Mouse (Mus musculus): Measurements from ENCODE around the gene Fut2. TPM values are rescaled to one million over a fixed set of nuclear protein-coding genes. Genes with fewer than 3 reads are reported as not detected.

Fut2 gene
- polyA plus RNA-seq, 1 experiment from 2014 or later = 0.52 TPM

- no peak for DNase-seq (ENCODE audit: low spot score)
Observed at GRCm38 (mm10) chr7:45609511-45609910, 56.7 kb downstream of the Fut2 start.

GRCm38 (mm10) chr7:45605704-45606289 lies 60.4 kb downstream of the Fut2 start:
- DNase-seq (ENCODE audit: low spot score) = no peak

GRCm38 (mm10) chr7:45598960-45599879 lies 67.0 kb downstream of the Fut2 start:
- DNase-seq (ENCODE audit: low spot score) = peak; percentile 73

Other genes starting within 250 kb of the Fut2 start
- gene Lhb, start 245.6 kb downstream of the Fut2 start, polyA plus RNA-seq (2015; fragmentation: Nextera tagmentation; extraction: Ambion mirVana) = not detected in 2 replicates
- 9.4 and 10.5 TPM in 2 replicates for gene Gys1, start 231.6 kb downstream of the Fut2 start, polyA plus RNA-seq (2015; fragmentation: Nextera tagmentation; extraction: Ambion mirVana)
- 129 and 143 TPM in 2 replicates for gene Ruvbl2, start 228.3 kb downstream of the Fut2 start, polyA plus RNA-seq (2015; fragmentation: Nextera tagmentation; extraction: Ambion mirVana)
- 3,702 and 3,772 TPM in 2 replicates for gene Ftl1, start 206.5 kb downstream of the Fut2 start, polyA plus RNA-seq (2015; fragmentation: Nextera tagmentation; extraction: Ambion mirVana)
- 177 and 178 TPM in 2 replicates for gene Bax, start 199.5 kb downstream of the Fut2 start, polyA plus RNA-seq (2015; fragmentation: Nextera tagmentation; extraction: Ambion mirVana)
- gene Tulp2, start 184.5 kb downstream of the Fut2 start, polyA plus RNA-seq (2015; fragmentation: Nextera tagmentation; extraction: Ambion mirVana) = 2.6 and 2.8 TPM in 2 replicates
- not detected in 2 replicates for gene Gm45808, start 179.6 kb downstream of the Fut2 start, polyA plus RNA-seq (2015; fragmentation: Nextera tagmentation; extraction: Ambion mirVana)
- 1.1 and 1.5 TPM in 2 replicates for gene Dhdh, start 177.6 kb downstream of the Fut2 start, polyA plus RNA-seq (2015; fragmentation: Nextera tagmentation; extraction: Ambion mirVana)
- 110 and 111 TPM in 2 replicates for gene Nucb1, start 156.0 kb downstream of the Fut2 start, polyA plus RNA-seq (2015; fragmentation: Nextera tagmentation; extraction: Ambion mirVana)
- 16.2 and 17.2 TPM in 2 replicates for gene Ppp1r15a, start 140.1 kb downstream of the Fut2 start, polyA plus RNA-seq (2015; fragmentation: Nextera tagmentation; extraction: Ambion mirVana)
- gene Plekha4, start 140.1 kb downstream of the Fut2 start, polyA plus RNA-seq (2015; fragmentation: Nextera tagmentation; extraction: Ambion mirVana) = 3.3 and 4.6 TPM in 2 replicates
- 1.1 and 1.2 TPM in 2 replicates for gene Hsd17b14, start 111.5 kb downstream of the Fut2 start, polyA plus RNA-seq (2015; fragmentation: Nextera tagmentation; extraction: Ambion mirVana)
- 86.5 and 87.3 TPM in 2 replicates for gene Bcat2, start 96.2 kb downstream of the Fut2 start, polyA plus RNA-seq (2015; fragmentation: Nextera tagmentation; extraction: Ambion mirVana)
- 17.5 and 20.5 TPM in 2 replicates for gene Fgf21, start 50.9 kb downstream of the Fut2 start, polyA plus RNA-seq (2015; fragmentation: Nextera tagmentation; extraction: Ambion mirVana)
- 1.4 and 3.2 TPM in 2 replicates for gene Fut1, start 49.1 kb downstream of the Fut2 start, polyA plus RNA-seq (2015; fragmentation: Nextera tagmentation; extraction: Ambion mirVana)
- 0.08 and 0.16 TPM in 2 replicates for gene Izumo1, start 44.6 kb downstream of the Fut2 start, polyA plus RNA-seq (2015; fragmentation: Nextera tagmentation; extraction: Ambion mirVana)
- gene Rasip1, start 38.9 kb downstream of the Fut2 start, polyA plus RNA-seq (2015; fragmentation: Nextera tagmentation; extraction: Ambion mirVana) = 2.9 and 4.4 TPM in 2 replicates
- 1.6 and 1.9 TPM in 2 replicates for gene Mamstr, start 26.4 kb downstream of the Fut2 start, polyA plus RNA-seq (2015; fragmentation: Nextera tagmentation; extraction: Ambion mirVana)
- 0.73 and 0.76 TPM in 2 replicates for gene Ntn5, start 17.6 kb upstream of the Fut2 start, polyA plus RNA-seq (2015; fragmentation: Nextera tagmentation; extraction: Ambion mirVana)
- gene Sec1, start 28.0 kb upstream of the Fut2 start, polyA plus RNA-seq (2015; fragmentation: Nextera tagmentation; extraction: Ambion mirVana) = 0.30 and 0.53 TPM in 2 replicates
- gene Car11, start 33.4 kb upstream of the Fut2 start, polyA plus RNA-seq (2015; fragmentation: Nextera tagmentation; extraction: Ambion mirVana) = 0.35 and 0.36 TPM in 2 replicates
- 10.6 and 13.4 TPM in 2 replicates for gene Dbp, start 38.7 kb upstream of the Fut2 start, polyA plus RNA-seq (2015; fragmentation: Nextera tagmentation; extraction: Ambion mirVana)
- gene Rpl18, start 49.1 kb upstream of the Fut2 start, polyA plus RNA-seq (2015; fragmentation: Nextera tagmentation; extraction: Ambion mirVana) = 1,315 and 1,426 TPM in 2 replicates
- 19.8 and 21.8 TPM in 2 replicates for gene Sphk2, start 51.6 kb upstream of the Fut2 start, polyA plus RNA-seq (2015; fragmentation: Nextera tagmentation; extraction: Ambion mirVana)
- 0.50 and 0.66 TPM in 2 replicates for gene Fam83e, start 54.8 kb upstream of the Fut2 start, polyA plus RNA-seq (2015; fragmentation: Nextera tagmentation; extraction: Ambion mirVana)
- not detected in 2 replicates for gene Spaca4, start 59.4 kb upstream of the Fut2 start, polyA plus RNA-seq (2015; fragmentation: Nextera tagmentation; extraction: Ambion mirVana)
- not detected in 2 replicates for gene Lmtk3, start 117.3 kb upstream of the Fut2 start, polyA plus RNA-seq (2015; fragmentation: Nextera tagmentation; extraction: Ambion mirVana)
- 4.1 and 5.8 TPM in 2 replicates for gene Sult2b1, start 118.3 kb upstream of the Fut2 start, polyA plus RNA-seq (2015; fragmentation: Nextera tagmentation; extraction: Ambion mirVana)
- 96.3 and 98.0 TPM in 2 replicates for gene Cyth2, start 148.2 kb upstream of the Fut2 start, polyA plus RNA-seq (2015; fragmentation: Nextera tagmentation; extraction: Ambion mirVana)
- 0.10 and 0.31 TPM in 2 replicates for gene Kcnj14, start 158.4 kb upstream of the Fut2 start, polyA plus RNA-seq (2015; fragmentation: Nextera tagmentation; extraction: Ambion mirVana)
- gene Grwd1, start 164.6 kb upstream of the Fut2 start, polyA plus RNA-seq (2015; fragmentation: Nextera tagmentation; extraction: Ambion mirVana) = 48.7 and 50.8 TPM in 2 replicates
- gene Kdelr1, start 206.4 kb upstream of the Fut2 start, polyA plus RNA-seq (2015; fragmentation: Nextera tagmentation; extraction: Ambion mirVana) = 35.8 and 38.7 TPM in 2 replicates
- 0.13 and 0.23 TPM in 2 replicates for gene Grin2d, start 212.0 kb upstream of the Fut2 start, polyA plus RNA-seq (2015; fragmentation: Nextera tagmentation; extraction: Ambion mirVana)
- gene Syngr4, start 230.3 kb upstream of the Fut2 start, polyA plus RNA-seq (2015; fragmentation: Nextera tagmentation; extraction: Ambion mirVana) = 1.4 and 1.5 TPM in 2 replicates
- 4.3 and 4.6 TPM in 2 replicates for gene Tmem143, start 230.5 kb upstream of the Fut2 start, polyA plus RNA-seq (2015; fragmentation: Nextera tagmentation; extraction: Ambion mirVana)